Mouse (Mus musculus): Measurements from ENCODE around the gene Fgfr2.

GRCm38 (mm10) chr7:130174525-130174924, 2948.6 kb downstream of the Fgfr2 start:
- no peak for TF ChIP-seq CTCF (IDR thresholded peaks at IDR 0.05; ENCODE audit: borderline replicate concordance, insufficient read depth, low read length)
- TF ChIP-seq POLR2A (IDR thresholded peaks at IDR 0.05; ENCODE audit: low read depth, low read length): no peak
